Mouse (Mus musculus) layer of hippocampus, adult 11-12 months (tissue): ENCODE measurements around the gene Klhl42.

Experiments
- DNase-seq: peaks from one replicate; pipeline ENCODE4 v3.0.0; 2022; ENCODE audit warnings: low spot score

Klhl42 gene

DNA sequence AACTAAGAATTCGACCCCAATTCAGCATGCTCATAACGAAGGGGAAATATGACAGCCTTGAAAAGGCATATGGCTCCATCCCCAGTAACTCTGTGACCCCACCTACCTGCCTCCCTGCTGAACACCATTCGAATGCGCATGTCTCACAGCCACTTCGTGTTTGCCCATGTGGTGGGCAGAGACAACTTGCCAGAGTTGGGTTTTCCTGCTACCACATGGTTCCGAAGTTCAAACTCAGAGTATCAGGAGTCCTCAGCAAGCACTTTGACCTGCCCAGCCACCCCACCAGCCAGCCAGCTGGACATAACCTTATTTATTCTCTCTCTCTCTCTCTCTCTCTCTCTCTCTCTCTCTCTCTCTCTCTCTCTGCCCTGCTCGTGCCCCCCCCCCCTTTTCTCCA lies 3.4 kb upstream of the Klhl42 start:
- DNase-seq = no peak

GRCm38 (mm10) chr6:147088517-147088916 lies 2.7 kb upstream of the Klhl42 start:
- no peak for DNase-seq

DNA sequence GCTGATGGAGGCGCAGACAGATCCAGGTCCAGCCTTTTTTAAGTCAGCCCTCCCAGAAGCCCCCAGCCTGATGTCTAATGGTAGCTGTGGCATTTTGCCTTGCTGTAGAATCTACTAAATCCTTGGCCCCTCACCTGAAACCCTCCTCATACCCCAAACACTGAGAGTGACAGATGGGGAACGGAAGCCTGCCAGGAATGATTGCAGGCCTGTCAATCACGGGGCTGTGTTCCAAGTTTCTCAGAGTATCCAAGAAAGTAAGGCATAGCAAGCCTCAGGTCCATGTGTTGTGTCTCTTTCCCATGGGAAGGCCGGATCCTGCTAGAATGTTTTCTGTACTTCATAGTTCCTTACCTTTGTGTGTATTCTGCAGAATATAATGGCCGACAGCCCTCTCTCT lies 988 bp upstream of the Klhl42 start:
- no peak for DNase-seq

DNA sequence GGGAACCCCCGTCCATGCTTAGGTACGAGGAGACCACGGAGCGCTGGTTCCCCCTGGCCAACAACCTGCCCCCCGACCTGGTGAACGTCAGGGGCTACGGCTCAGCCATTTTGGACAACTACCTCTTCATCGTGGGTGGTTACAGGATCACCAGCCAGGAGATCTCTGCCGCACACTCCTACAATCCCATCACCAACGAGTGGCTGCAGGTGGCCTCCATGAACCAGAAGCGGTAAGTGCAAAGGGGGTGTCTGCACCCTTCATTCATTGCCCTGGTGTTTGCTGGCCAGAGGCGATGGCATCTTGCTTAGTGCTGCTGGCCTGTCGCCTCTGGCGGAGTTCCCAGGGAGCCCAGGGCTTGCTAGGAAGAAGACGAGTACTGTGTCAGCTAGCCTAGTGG lies 957 bp downstream of the Klhl42 start:
- DNase-seq = peak; percentile 39

GRCm38 (mm10) chr6:147094771-147095170 lies 3.6 kb downstream of the Klhl42 start:
- no peak for DNase-seq

DNA sequence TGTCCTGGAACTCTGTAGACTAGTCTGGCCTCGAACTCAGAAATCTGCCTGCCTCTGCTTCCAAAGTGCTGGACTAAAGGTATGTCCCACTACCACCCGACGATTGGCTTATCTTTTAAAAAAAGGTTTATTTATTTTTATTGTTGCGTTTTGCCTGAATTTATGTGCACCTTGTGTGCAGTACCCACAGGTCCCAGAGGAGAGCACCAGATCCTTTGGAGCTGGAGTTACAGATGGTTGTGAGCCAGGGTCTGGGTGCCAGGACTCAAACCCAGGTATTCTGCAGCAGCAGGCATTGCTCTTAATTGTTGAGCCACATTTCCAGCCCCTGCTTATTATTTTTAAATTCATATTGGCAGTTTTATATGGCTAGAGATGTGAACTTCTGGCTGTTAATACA lies 4.9 kb downstream of the Klhl42 start:
- DNase-seq = no peak

DNA sequence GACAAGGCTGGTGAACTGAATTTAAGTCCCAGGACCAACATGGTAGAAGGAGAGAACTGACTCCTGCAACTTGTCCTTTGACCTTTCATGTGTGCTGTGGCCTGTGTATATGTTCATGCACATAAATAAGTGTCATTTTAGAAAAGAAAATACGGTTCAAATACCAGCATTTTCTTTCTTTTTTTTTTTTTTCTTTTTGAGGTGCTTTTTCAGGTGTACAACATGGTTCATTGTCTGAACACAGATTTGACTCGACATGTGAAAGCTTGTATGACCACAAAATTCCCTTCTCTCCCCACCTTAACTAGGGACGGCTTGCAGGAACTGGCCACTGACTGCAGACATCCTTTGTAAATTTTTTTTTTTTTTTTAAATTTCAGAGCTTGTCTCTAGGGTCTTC lies 5.8 kb downstream of the Klhl42 start:
- no peak for DNase-seq

GRCm38 (mm10) chr6:147097346-147097929 lies 6.3 kb downstream of the Klhl42 start:
- no peak for DNase-seq

DNA sequence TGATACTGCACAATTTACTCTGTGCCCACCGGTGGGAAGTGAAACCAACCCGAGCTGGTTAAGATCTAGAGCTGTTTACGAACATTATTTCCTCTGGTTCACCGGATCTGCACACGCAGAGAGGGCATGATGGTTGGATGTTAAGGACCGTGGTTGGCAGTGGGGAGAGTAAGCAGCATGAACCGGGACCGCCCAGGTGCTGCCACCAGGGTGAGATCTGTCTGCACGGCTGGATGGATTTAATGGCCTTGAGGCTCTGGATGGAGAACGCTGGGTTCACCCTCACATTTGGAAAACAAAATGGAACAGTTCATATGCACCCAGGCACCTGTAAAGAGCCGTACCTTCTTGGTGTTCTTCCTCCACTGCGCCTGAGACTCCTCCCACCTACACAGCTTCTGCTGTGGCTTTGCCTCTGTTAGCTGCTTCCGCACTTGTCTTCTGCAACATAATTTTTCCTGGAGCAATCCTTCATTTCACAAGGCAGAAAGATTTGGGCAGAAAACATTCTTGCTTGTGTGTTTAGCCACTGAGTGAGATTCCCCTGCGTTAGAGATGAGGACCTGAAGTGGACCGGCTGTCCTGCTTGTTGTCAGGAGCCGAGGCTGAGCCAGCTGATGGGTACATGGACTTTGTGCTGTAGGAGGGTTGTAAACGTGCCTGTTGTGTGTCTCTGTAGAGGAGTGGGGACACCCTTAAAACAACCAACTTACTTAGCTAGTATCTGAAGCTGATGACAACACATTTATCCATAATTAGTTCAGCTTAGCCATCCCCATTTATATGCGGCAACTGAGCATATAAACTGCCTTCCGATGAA lies 8.5 kb downstream of the Klhl42 start:
- DNase-seq = no peak

DNA sequence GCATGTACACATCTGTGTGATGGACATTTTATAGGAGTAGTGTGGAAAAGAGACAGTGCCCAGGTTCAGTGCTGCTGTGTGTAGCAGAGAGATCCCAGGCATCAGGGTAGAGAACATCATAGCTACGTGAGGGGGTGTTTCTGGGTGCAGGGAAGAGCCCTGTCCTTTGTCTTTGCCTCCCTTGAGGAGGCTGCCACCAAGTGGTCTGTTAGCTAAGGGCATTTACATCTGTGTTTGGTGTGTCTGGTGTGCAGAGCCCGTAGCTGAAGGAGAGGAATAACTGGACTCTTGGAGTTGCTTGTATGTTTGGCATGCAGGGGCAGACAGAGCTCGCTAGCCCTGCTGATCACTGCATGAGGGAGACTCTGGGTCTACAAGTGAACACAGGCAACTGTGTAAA lies 11.1 kb downstream of the Klhl42 start:
- DNase-seq = no peak

- no peak for DNase-seq
These were observed 14.3 kb downstream of the Klhl42 start for GRCm38 (mm10) chr6:147105529-147105928.

DNA sequence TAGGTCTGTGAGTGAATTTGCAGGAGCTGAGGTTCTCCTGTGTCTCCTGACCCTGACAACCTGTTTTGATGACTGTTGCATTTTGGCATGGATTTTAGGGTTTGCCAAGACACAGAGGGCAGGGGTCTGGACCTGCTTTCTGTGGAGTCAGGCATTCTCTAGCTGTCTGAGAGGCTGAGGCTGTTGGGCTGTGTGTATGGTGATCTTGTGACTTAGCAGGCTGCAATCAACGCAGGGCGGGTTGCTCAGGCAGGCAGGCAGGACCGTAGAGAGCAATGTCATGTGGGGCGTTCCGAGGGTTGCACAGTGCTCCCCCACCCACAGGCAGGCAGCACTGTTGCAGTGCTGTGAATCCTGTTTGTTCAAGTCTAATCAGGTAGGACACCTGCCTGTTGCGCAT lies 15.5 kb downstream of the Klhl42 start:
- DNase-seq = no peak

- no peak for DNase-seq
These were observed 18.1 kb downstream of the Klhl42 start for GRCm38 (mm10) chr6:147109283-147109682.

DNA sequence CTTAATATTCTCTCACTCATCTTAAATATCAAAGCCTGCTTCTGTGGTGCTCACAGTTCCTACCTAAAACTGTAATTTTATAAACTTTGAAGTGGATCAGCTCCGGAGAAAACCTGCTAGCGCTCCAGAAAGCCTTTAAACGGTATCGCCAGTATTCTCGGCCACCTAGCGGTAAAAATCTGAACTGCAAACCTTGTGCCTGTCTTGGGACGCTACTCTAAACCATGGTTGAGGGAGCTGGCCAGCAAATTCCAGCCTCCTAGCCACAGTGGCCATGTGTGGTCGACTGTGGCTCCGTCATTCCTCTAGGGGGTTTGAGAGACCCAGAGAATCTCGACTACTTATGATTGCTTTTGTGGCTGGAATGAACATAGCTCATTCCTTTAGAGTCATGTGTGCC lies 25.4 kb downstream of the Klhl42 start:
- DNase-seq = peak; percentile 86

DNA sequence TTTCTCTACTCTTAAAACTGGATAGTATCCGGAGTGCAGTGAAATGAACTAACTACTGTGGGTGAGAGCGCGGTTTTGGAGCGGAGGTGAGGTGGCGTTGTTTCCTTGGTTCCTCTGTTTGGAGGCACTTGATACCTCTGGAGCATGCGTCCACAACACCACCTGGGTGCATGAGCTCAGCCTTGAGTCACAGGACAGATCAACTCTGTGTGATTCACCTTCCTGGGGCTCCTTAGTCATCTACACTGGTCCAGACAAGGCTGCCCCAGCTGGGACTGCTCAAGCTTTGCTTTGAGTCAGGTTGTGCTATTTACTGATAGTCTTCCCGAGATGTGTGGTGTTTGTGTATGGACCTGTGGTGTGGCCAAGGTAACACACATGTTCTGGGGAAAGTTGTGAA lies 26.6 kb downstream of the Klhl42 start:
- DNase-seq = no peak

GRCm38 (mm10) chr6:147118190-147118589 lies 27.0 kb downstream of the Klhl42 start:
- no peak for DNase-seq

DNA sequence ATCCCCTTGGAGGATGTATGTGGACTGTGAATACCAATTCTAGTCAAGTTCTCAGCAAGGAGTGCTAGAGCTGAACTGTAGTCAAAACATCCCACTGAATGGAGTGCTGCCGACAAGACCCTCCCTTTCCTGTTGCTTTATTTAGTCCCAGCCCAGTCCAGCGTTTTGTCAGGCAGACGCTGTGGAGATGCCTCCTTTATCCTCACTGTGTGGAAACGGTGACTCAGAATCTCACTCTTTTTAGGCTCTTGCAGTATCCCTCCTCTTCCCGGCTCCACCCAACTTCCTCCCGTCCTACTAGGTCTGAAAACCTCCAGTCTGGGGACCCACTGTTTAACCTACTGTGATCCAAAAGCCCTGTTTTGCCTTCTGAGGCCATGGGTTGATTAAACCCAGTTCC lies 30.1 kb downstream of the Klhl42 start:
- no peak for DNase-seq

GRCm38 (mm10) chr6:147127239-147127638 lies 36.1 kb downstream of the Klhl42 start:
- no peak for DNase-seq

DNA sequence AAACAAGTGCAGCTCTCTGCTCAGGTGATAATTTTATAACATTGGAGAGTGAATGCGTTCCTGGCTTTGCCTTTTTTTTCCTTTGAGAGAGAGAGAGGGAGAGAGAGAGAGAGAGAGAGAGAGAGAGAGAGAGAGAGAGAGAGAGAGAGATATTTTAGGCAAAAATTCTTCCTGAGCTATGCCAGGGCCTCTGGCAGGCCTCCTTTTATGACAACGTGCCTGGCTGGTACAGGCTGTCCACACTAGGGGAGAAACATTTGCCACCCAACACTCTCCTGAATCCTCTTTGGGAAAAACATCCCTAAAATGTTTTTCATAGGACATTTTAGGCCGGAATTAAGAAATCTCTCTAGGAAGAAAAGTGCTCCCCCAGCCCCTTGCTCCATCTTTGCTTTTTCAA lies 47.1 kb downstream of the Klhl42 start:
- DNase-seq = no peak

GRCm38 (mm10) chr6:147140600-147141154 lies 49.5 kb downstream of the Klhl42 start:
- no peak for DNase-seq

- no peak for DNase-seq
These were observed 53.5 kb downstream of the Klhl42 start for GRCm38 (mm10) chr6:147144664-147145063.

DNA sequence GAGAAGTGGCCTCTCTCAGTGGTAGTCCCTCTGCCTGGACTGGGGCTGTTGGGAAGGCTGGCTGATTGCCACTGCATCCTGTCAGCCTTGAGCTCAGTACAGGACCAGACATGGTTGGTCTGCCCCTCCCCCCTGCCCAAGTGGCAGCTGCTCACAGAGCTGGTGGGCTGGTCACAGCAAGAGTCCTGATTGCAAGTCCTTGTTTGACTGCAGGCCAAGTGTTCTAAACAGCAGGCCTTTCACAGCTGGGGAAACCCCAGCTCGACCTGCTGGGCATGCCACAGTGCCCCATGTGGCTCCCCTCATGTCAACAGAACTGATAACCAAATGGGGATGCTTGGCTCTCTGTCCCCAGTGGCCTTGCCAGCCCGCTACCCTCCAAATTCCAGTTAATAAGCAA lies 54.1 kb downstream of the Klhl42 start:
- DNase-seq = peak; percentile 37

DNA sequence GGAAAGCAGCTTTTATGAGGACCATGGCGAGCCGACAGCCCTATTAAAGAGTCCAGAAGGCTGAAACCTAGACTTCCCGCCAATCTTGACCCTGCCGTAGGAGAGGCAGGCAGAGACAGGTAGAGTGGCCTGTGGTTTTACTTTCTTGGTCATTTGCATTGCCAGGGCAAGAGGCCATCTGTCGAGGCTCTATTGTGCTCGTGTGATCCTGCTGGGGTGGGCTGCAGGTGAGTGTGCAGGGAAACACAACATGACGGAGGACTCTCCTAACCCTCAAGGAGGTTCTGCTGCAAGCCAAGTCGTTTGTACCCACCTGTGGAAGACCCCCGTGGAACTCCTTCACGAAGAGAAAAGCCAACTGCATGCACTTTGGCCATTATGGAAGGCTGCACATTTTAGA lies 54.6 kb downstream of the Klhl42 start:
- no peak for DNase-seq

DNA sequence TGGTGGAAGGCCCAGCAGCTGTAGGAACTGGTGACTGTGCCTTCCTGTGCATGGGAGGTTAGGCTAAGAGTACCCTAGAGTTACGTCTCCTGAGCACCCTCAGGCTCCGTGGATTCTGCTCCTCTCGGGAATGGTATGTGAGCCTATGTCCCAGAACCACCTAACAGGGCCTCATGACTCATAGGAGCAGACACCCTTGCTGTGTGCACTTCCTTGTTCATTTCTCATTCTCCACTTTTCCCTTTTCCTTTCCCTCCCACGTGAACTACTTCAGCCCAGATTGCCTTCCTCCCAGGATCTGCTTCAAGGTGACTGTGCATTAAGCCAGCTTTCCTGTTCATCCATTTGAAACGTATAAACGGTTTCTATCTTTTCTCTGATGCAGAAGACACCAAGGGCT lies 59.9 kb downstream of the Klhl42 start:
- DNase-seq = no peak
